Mouse (Mus musculus) mouse embryonic stem cell (cell line): ENCODE data around the gene Mrpl52.

Experiments used
- in situ Hi-C, 2 experiments: fragments of 300-500 bp; cut with MboI; formaldehyde crosslinking; loops; 1 replicate in 1 of 2; 3 replicates in 1 of 2; pipeline ENCODE4 v1.14.3; 2019 to 2020; ENCODE audit warnings: low sequenced_read_pairs in 2 of 2, low pct_unique_long_range_greater_than_20kb in 1 of 2, mixed read lengths in 1 of 2; ENCODE audit not compliant: unreplicated experiment in 1 of 2

Gene Mrpl52

GRCm38 (mm10) chr14:54429332-54430093 is 2.8 kb downstream of the Mrpl52 start:
- in situ Hi-C loops = loop anchor here in 1 of 2 experiments (5.0 kb wide), 1 partner anchor 33 kb away; the partner anchor contains the start of gene Lrp10

DNA sequence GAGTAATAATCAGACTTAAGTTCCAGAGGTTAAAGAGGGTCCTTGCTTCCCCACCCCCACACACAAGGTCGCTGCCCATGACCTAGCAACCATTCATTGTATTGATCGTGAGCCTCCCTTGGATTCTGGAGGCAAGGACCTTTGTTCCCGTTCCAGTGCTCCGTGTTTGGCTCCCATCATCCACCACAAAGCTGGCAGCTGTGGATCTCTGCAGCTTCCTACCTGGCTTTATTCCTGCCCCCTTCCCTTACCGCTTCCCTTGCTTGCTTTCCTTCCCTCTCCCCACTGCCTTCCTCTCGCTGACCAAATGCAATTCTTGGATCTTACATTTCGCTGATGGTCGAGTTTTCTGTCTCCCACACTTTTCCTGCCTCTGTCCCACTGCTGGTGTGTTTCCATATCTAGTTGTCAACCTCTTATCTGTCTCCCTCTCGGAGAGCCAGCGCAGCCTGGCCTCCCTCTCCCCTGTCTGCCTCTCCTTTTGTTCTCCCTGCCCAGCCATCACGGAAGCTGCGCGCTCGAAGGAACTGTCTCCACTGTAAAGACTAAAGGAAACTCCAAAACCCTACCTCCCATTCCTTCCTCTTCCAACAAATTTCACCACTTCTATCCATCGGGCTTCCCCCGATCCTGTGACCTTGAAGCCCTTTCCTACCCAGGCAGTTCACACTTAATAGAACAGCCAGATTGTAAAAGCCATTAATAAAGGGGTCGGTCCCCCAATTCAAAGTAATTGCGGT is 3.9 kb downstream of the Mrpl52 start:
- in situ Hi-C loops = no loop called here

GRCm38 (mm10) chr14:54431334-54432077 is 4.8 kb downstream of the Mrpl52 start, which contains the start of gene Mmp14:
Gene Mmp14, plus strand, starts transcription at chr14:54431612.
- in situ Hi-C loops = no loop called here

DNA sequence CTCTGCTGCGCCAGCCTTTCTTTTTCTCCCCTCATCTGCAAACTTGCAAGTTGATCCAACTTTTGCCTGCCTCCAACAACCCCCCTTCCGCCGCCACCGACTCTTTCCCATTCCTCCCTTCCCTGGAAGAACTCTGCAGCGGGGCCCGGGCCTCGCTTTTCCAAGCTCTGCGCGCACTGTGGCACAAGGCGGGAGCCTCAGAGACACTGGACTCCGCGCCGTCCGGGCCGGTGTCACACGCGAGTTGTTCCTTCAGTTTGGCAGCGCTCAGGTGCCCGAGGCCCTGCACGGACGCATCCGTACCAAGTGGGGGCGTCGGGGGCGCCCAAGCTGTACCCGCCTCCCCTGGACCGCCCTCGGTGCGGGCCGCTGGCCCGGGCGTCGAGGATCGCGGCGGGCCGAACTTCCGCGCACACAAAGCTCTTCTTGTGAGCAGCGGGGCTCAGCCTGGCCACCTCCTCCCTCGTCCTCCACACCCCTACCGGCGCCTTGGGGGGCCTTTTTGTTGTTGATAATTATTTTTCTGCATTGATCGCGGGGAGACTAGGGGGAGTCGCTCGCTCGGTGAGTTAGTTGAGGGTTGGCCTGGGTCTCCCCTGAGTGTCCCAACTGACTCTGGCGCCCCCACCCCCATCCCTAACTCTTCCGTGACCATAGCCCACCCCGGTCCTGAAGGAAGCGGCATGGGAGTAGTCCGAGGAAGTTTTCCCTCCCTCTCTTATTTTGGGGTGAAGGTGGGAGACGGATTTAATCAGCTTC is 5.5 kb downstream of the Mrpl52 start:
- in situ Hi-C loops = no loop called here

DNA sequence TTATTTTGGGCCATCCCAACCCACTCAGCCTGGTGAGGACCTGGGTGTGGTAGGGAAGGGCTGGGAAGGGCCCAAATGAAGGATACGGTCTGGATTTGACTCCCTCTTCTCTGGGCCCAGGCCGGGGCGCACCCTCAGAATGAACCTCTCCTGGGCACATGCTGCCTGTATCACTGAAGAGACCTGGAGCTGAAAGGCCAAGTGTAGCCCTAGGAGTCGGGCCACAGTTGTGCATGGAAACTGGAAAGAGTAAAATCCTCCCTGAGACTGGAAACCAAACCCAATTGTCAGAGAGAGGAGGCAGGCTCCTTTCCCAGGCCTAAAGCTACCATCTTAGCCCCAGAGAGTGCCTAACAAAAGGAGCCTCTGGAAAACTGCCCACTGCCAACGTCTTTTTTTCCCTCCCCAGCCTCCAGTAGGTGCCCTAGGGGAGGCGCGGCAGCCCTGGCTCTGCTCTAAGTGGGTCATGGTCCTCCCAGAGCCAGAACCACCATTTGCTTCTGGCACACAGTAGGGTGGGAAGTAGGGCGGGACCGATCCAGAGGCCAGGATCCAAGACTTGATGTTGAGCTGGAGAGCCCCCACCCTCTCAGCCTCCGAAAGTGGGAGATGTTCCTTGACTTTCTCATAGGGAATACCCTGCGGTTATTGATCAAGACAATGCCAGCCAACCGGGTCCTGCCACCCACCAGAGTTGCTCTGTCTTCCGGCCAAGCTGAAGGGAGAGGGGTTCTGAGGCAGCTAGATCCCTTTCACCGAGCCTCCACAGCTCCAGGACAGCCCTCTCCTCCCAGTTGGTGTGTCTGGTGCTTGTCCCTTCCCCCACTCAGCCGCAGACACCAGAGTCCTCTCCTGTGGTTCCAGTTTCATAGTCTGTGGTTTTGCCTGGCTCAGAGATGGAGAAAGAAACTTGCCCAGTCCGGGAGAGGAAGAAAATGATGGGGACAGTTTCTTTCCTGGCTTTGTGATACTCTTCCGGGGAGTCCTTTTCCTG is 6.4 kb downstream of the Mrpl52 start:
- in situ Hi-C loops = no loop called here

- in situ Hi-C loops = no loop called here
These were observed 7.3 kb downstream of the Mrpl52 start for GRCm38 (mm10) chr14:54433941-54434531.

- in situ Hi-C loops = no loop called here
These were observed 8.6 kb downstream of the Mrpl52 start for GRCm38 (mm10) chr14:54435194-54435918.

GRCm38 (mm10) chr14:54439155-54439554 is 12.4 kb downstream of the Mrpl52 start:
- in situ Hi-C loops = no loop called here

DNA sequence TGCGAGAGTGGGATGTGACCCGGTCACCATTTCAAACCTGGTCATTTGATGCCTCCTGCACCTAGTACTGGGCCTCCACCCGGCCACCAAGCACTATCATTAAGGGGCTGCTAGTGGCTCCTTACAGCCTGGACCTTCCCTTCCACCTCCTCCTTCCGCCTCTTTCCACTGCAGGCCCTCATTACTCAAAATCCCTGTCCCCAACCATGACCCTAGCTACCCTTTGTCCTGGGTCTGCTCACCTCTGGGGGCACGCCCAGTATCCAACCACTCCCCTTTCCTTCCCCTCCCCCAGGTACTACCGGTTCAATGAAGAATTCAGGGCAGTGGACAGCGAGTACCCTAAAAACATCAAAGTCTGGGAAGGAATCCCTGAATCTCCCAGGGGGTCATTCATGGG is 12.9 kb downstream of the Mrpl52 start:
- in situ Hi-C loops = no loop called here

- in situ Hi-C loops = no loop called here
These were observed 13.8 kb downstream of the Mrpl52 start for GRCm38 (mm10) chr14:54440538-54440937.

DNA sequence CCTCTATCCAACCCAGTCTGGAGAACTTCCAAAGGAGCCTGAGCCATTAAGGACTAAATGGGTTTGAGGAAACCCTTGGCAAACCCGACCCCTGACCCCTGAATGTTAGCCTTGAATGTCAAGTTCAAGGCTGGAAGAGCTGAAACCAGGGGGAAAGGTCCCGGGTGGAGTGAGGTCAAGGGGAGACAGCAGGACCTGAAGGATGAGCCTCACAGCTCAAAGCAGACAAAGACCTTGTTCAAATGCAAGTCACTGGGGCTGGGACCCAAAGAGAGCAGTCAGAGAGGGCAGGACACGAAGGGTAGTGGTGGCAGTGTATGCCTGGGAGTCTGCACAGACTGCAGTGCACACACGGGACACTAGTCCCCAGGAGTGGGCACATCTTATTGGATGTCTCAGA is 14.7 kb downstream of the Mrpl52 start:
- in situ Hi-C loops = no loop called here

GRCm38 (mm10) chr14:54442548-54442947 is 15.8 kb downstream of the Mrpl52 start:
- in situ Hi-C loops = no loop called here

DNA sequence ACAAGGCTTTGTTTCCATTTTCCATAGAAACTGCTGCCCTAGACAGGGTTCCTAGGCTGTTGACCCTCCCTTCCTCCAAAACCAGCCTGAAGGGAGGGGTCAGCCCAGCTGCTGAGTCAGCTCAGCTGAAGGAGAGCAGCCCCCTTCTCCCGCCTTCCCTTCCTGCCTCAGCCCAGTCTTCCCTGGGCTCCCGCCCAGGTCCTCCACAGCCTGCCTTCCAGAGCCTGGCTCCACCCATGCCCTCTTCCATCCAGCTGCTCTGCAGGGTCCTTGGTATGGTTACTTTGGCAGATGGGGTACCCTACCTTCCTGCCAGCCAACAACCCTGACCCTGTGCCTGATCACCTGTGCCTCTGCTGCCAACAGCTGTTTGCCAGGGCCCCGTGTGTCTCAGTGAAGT is 16.5 kb downstream of the Mrpl52 start:
- in situ Hi-C loops = no loop called here

DNA sequence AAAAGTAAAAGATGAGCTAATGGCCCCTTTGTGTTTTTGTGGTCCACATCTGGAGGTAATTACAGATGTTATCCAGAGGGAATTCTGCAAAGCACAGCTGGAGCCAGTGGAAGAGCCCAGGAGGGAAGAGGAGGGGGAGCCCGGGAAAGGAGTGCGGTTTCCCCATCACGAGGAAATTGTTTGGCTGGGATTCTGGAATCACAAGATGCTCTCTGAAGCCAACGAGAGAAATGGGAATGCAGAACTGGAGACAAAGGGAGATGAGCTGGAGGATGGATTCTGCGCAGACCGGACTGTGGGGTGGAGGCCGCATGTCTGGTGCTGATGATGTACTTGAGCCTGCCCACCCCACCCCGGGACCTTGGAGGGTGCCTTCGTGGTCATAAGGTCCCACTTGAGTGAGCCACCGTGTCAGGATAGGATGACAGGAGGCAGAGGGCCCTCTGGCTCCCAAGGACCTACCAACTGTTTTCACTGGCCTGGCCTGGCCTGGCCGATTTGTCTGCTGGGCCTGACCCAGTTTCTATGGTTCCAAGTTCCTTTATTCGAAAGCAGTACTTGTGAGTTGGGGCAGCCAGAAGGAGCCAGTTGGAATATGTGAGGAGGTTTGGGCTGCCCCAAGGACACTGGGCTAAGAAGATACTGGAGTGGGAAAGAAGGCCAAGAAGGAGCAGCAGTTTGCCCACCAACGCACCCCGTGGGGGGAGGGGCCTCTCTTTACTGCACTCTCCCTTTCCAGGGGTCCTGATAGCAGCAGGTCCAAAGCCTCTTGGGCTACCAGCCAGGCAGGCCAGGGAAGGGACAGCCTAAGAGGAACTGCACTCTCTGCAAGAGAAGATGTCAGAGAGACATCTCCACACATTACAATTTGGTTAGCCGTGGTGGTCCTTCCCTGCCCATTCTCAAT is 17.3 kb downstream of the Mrpl52 start:
- in situ Hi-C loops = no loop called here

- in situ Hi-C loops = no loop called here
These were observed 18.8 kb downstream of the Mrpl52 start for GRCm38 (mm10) chr14:54445476-54445875.
